Mouse (Mus musculus): ENCODE measurements around the gene Dus3l.

Gene Dus3l

GRCm38 (mm10) chr17:56789286-56789685 lies 24.7 kb downstream of the Dus3l start:
- in situ Hi-C loops (cut with MboI, MseI): no loop called here

GRCm38 (mm10) chr17:56792588-56792987 lies 28.0 kb downstream of the Dus3l start:
- in situ Hi-C loops (cut with MboI, MseI): no loop called here

- in situ Hi-C loops (cut with MboI, MseI): no loop called here
These were observed 29.2 kb downstream of the Dus3l start for GRCm38 (mm10) chr17:56793614-56794319.

- in situ Hi-C loops (cut with MboI, MseI): no loop called here
These were observed 34.7 kb downstream of the Dus3l start for GRCm38 (mm10) chr17:56799276-56799675.

GRCm38 (mm10) chr17:56802065-56802464 lies 37.5 kb downstream of the Dus3l start:
- in situ Hi-C loops (cut with MboI, MseI): no loop called here

GRCm38 (mm10) chr17:56804952-56805351 lies 40.4 kb downstream of the Dus3l start:
- in situ Hi-C loops (cut with MboI, MseI): no loop called here

- in situ Hi-C loops (cut with MboI, MseI): no loop called here
These were observed 41.2 kb downstream of the Dus3l start for GRCm38 (mm10) chr17:56805784-56806183.

- in situ Hi-C loops (cut with MboI, MseI): no loop called here
These were observed 44.0 kb downstream of the Dus3l start for GRCm38 (mm10) chr17:56808518-56808917.

GRCm38 (mm10) chr17:56810245-56810644 lies 45.7 kb downstream of the Dus3l start:
- in situ Hi-C loops (cut with MboI, MseI): no loop called here

- in situ Hi-C loops (cut with MboI, MseI): no loop called here
These were observed 49.9 kb downstream of the Dus3l start for GRCm38 (mm10) chr17:56814316-56815056.

- in situ Hi-C loops (cut with MboI, MseI): no loop called here
These were observed 50.4 kb downstream of the Dus3l start for GRCm38 (mm10) chr17:56815057-56815345.

GRCm38 (mm10) chr17:56818067-56818636 lies 53.6 kb downstream of the Dus3l start:
- in situ Hi-C loops (cut with MboI, MseI): no loop called here

- in situ Hi-C loops (cut with MboI, MseI): no loop called here
These were observed 54.5 kb downstream of the Dus3l start for GRCm38 (mm10) chr17:56819032-56819545.
